Mouse (Mus musculus) skeletal muscle tissue, adult 2 months (tissue): ENCODE measurements around the gene Gif.

Experiments
- DNase-seq: peaks from one replicate; pipeline ENCODE4 v3.0.0-alpha.2; 2012; ENCODE audit warnings: low read depth, low spot score

Gif gene

DNA sequence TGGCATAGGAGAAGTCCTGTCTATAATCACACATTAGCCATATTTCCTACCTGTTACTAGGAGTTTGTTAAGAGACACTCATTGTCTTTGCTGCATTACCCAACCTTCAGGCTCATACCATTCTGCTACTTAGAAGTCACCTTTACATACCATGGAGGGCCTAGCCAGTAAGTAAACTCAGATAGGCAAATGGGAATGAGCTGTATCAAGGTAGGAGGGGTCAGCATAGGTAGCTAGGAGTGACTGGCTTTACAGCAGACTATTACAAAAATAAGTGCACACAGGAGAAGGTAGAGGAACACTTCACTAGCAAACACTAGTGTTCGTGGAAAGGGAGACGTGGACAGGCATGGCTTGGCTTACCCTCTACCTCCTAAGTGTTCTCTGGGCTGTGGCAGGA, at the start of gene Gif:
Gene Gif (plus strand): TSS at position 257 of the 400 bp plus-strand sequence.
- DNase-seq: no peak

DNA sequence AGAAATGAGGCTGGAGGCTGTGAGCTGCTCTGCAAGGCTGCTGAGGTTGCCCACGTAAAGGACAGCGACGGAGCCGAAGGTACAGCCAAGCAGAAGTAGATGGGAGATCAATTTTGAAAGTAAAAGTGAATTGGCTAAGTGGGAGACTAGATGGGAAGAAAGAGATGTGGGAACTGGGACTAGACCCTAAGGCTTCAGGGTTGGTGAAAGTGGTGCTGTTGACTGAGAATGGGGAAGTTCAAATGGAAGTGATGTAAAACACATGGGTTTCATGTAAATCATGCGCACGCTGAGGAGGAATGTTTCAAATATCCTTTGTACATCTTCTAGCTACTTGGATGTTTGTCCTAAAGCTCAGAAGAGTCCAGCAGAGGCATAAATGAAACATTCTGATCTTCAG, 49.0 kb upstream of the Gif start:
- no peak for DNase-seq

DNA sequence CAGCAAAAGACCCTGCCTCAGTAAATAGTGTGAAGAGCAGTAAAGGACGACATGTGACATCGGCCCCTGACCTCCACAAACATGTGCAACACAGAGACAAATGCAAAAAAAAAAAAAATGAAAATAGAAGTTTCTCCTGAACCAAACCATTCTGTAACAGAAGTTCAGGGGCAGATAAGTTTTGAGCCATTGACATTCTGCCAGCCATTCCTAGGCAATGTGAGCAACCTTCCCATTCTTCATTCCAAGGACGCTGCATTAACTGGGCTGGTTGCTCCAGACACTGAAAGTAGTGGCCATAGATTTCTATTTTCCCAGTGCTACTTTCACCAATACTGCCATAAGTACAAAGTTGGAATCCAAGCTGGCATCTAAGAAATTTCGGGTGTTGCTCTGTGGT, 34.9 kb upstream of the Gif start:
- DNase-seq: no peak

DNA sequence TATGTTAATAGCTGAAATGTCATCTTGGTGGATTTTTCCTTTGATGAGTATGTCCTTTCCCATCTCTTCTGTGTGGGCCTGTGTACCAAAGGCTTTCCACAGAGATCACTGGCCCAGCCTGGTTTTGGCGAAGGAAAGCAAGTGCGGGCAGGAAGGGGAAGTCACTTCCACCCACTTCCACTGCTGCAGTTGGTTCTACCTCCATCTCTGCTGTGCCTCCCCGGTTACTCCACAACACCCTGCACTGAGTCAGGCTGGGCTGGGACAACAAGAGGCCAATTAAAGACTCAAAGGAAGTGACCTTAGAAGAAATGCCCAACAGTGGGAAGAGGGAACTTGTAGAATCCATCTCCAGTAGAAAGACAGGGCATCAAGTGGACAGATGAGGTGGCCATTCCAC, 27.3 kb upstream of the Gif start:
- no peak for DNase-seq

DNA sequence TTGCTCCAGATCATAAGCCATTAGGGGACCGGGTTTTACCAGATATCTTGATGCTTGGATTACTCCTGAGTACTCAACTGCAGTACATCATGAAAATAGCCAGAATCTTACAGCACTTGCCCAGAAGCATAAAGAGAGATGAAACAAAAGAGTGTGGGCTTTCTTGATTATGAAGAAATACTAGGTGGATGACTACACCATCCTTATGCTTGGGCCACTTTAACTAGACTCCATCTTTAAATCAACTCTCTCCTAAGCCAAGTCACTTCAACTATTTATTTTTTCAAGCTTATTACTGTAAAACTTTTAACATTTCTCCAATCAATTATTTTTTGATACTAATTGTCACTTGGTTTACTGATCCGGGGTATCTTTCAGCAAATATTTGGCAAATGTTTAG, 23.5 kb upstream of the Gif start:
- DNase-seq: no peak

DNA sequence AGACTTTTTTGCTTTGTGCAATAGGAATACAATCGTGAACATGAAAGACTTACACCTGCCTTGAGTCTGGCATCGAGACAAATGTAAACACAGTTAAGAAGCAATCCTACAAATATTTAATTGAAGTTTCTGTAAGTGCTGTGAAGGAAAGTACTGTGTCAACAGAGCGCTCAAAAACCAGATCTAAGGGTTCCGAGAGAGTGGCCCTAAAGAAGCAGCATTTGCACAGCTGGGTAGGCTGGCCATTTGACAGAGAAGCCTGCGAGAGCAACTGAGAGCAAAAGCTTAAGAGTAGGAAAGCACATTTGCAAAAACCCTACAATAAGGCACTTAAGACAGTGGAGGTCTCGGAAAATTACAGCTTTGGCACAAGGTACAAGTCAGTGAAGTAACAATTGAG, 23.1 kb upstream of the Gif start:
- DNase-seq: no peak

DNA sequence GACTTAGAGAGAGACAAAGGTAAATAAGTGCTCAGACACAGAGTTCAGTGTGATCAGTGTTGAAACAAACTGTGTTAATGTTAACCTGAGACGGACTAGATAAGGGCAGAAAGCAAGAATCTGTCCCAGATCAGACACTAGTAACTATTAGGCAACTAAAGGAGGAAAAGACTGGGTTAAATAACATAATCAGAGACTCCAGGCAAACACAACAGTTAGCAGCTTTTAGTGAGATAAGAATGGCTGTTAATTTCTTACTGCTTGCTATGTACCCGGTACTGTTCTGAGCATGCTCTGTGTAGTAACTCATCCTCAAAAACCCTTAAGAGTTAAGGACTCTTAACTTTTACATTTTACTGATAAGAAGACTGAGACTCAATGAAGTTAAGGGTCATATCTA, 21.4 kb upstream of the Gif start:
- DNase-seq: no peak

DNA sequence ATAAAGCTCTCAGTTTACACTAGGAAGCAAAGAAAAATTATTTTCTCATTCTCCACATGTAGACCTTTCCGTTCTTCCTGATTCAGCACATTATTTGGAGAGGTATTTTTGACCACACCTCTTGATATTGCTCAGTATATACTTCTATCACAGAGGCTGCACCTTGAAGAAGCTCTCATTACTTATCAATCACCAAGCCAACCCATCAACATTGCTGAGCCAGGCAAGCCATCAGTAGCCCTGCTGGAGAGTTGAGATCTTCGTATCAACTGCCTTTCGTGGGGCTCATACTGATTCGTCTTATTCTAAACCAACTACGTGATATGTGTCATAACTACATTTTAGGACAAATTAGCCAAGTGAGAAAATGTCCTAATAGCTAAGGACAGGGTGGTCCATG, 20.1 kb upstream of the Gif start:
- no peak for DNase-seq

DNA sequence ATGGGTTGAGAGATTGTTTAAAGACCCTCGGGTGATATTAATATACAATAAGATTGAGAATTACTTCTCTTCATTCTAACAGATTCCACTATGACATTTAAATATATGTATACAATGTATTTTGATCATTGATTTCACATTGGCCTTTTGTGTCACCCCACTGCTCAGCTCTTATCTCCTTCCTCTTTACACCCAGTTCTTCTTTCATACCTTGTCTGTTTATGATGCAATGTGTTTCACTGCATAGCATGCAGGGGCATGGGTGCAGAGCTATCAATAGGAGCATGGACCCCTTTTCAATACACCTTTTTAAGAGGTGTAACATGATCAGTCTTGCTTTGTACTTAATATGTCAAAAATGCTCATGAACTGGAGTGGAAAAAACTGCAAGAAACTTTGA, 17.1 kb upstream of the Gif start:
- DNase-seq: no peak

DNA sequence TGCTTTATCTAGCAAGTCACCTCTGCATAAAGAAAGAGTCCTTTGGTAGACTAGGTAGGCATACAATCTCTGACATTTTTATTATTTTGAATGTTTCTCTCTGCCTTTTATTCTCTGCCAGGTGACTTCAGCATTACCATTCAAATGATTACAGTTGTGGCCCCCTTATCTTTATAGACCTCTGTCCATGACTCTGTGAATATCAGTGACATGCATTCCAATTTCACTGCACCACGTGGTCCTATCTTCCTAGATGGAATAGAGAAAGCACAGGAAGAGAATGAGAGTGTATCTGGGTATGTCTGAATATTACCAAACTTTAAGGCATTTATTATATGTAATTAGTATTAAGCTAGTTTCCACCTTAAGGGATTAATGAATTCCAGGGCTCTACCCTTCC, 10.9 kb upstream of the Gif start:
- DNase-seq: no peak

DNA sequence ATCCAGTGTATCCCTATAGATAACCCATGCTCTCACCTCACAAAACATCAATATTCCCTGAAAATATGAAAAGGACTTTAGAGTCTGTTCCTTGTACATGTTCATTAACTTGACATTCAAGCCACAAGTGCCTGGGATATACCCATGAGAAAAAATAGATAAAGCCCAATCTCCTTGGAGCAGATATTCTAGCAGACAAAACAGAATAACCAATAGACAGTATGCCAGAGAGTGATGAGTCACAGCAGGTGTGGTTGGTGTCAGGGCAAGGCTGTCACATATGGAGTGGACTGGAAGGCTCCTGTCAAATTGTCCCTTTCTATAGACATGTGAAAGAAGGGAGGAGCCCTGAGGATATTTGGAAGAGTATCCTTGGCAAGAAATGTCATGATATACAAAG, 1.7 kb upstream of the Gif start:
- no peak for DNase-seq

DNA sequence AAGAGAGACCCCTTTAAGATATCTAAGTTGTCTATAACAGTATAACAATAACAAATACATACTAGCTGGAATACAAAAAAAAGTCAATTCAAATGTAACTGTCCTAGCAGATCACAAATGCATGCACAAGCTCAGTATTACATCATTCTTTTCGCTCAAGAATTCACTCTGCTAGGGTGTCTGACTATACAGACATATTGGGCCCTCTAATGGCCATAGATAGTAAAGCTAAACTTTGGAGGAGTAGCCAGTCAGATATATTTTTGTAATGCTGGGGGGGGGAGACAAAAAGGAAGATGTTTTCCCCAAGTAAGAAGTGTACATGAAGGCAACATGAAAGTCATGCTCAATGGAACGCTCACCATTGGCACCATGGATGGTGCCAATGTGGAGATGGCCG, 17.7 kb downstream of the Gif start:
- no peak for DNase-seq

DNA sequence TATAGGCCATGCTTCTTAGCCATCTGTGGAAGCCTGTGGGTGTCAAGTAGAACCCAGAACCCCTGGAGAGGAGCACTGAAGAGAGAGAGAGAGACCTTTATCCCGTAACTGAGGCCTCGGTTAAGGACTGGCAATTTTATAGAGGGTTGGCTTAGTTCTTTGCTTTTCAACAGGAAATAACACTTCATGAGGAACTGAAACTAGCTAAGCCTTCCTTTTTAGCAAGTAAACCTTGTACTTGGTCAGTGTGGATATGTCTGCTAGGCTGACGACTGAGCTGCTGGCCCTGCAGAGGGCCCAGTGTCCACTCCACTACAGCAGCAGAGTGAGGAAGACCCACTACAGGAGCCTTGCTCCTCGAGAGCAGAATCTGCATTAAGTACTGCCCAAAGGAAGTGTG, 19.1 kb downstream of the Gif start:
- peak; percentile 12 for DNase-seq

DNA sequence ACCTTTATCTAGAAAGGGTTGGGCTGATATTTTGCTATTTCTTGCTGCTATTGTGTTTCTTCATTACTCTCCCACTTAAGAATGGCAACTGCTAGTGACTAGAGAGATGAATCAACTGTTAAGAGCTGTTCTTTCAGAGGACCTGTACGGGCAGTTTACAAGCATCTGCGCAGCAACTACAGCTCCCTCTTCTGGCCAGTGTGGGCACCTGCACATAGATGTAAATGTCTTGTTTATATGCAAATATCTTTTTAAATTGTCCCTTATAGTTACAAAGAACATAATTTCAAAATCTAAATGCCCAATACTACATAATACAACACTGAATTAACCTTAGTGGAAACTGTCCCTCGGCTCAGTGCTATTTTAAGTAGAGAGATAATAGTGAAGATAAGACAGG, 20.8 kb downstream of the Gif start:
- peak; percentile 21 for DNase-seq

DNA sequence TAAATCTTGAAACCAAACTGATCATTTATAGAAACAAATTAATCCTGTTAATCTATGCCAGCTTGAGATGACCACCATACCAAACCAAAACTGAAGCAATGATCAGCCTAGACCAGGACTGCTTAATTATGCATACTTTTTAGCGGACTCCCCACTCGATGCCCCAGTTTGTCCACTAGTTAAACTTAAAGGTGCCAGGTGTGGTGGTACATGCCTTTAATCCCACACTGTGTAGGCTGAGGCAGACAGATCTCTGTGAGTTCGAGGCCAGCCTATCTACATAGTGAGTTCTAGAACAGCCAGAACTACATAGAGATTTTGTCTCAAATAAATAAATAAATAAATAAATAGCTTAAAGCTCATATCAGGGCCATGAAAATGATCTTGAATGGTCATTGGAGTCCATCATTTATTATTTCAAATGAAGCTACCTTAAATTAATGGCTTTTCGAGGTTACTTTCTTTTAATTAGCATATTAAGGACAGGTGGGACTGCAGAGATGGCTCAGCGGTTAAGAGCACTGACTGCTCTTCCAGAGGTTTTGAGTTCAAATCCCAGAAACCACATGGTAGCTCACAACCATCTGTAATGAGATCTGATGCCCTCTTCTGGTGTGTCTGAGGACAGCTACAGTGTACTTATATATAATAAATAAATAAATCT, 22.0 kb downstream of the Gif start:
- DNase-seq: no peak

DNA sequence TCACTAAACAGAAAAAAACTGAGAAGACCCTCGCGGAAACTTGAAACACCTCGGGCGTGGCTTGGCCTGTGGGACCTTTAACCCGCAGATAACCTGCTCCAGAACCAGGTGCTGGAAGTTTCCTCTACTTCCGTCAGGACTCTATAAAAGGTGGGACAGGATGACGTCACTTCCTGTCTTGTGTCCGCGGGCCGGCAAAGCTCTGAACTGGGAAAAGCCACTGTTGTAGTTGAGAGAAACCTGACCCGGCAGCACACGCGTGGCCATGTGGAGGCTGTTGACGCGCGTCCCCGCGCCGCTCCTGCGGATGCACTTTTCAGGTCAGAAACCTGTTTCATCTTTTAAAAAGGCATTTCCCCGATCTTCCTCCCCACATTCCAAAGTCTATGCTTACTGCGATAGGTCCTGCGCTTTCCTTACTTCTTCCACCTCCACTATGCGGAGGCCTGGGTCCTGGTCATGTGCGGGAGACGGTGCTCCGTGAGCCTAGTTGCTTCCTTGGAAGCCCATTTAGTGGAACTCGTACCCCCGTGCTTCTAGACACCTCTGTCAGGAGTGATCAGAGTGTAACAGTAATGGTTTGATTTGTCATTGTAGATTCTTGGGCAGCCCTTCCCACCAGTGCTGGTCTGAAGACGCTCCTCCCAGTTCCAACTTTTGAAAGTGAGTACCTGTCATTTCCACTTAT, 23.0 kb downstream of the Gif start, which contains the start of gene Mrpl16:
Gene Mrpl16 (plus strand): TSS at position 187 of the 688 bp plus-strand sequence.
- DNase-seq: peak; percentile 90

DNA sequence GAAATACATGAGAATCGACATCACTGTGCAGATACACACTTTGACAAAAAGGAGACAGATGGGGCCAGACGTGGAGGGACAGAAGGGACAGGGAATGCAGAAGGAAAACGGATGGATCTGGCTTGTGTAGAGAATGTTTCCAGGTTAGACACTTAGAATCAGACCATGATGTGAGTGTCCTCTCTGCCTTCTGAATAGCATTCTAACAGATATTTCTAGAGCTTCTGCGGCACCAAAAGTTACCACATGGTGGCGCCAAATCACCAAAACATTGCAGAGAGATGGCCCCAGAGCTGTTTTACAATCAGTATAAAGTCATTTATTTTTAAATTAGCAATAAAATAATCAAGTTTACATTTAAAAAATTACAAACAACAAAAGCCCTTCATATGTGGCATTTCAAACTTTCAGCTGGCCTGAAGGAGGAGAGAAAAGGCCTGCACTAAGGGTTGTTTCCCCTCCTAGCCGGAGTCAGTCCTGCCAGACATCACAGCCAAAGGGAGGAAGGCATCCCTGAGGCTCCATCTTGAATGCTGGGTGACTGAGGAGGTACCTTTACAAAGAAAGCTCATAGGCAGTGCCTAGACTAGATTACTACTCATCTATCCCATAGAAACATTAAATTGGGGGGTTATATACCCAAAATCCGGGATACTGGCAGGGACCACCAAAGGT, 30.0 kb downstream of the Gif start:
- peak; percentile 11 for DNase-seq

DNA sequence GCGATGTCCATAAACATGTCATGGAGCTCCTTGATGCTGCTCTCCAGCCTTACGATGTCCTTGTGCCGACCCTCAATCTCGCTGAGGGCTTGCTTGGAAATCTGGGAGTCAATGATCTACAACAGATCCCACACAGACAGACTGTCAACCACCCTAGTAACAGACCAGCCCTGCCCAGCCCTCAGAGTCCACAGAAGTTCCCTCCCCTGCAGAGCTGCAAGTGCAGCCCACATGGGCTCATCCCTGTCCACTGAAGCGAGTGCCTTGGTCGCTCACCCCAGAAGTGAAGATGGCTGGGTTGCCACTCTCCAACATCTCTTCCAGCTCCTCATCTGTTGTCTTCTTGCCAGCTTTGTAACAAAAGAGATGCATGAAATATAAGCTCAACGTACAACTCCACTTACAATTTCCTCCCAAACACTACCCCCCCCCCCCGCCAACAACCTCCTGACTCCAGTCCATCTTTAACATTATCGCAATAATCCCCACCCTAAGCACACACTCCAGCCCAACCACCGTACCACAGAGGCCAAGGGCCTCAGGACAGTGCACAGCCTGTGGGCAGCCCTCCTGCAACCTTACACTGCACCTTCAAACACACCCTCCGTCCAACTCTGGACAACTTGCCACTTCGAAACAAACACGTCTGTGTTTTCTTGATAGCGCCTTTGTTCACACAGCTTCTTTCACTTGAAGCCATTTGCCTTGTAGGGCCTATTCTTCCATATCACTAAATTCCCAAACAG, 38.2 kb downstream of the Gif start:
- DNase-seq: no peak

DNA sequence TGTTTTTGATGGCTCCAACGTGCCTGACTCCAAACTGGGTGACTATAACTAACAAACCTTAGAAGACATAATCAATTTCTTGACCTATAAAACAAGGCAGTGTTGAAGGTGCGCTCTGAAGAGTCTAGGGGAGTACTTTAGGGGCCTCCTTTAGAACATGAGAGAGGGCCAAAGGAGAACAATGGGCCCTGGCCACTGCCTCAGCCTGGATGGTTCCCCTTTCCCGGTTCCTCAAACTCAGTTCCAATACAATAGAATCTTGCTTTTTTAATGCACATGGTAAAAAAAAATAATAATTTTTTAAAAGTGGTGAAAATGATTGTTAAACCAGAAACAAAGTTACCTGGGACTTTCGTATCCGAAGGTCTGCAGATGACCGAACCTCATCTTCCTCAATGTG, 40.5 kb downstream of the Gif start:
- DNase-seq: no peak

DNA sequence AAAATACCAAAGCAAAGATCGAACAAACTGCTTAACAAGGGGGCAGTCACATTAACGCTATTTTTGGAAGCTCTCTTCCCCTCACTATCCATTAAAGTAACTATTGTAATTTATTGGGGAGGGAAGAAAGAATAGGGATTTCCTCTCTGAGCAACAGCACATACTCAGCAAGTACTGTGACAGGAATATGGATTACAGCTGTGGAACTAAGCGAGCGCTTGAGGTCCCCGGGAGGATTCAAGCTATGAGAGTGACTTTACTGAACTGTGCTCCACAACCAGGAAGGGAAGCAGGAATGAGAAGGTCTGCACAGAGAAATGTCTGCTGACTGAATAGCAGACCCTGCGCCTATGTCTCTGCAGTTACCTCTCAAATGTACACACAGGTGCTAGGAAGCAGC, 41.5 kb downstream of the Gif start:
- DNase-seq: no peak

DNA sequence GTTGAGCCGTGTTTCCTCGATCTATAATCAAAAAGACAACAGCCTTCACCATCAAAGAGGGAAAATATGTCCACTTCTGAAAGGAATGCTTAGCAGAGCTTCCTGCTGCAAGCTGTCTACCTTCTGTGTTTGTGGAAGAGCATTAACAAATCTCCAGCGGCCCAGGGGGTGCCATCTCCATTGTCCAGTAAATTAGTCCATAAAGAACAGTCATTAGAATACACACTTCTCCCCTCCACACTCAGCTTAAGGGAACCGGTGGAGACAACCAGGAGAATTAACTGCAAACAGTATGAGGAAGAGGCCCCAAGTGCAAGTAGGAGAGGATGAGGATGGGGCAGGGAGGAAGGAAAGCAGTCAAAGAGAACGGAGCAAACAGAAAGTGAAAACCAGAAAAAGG, 44.5 kb downstream of the Gif start:
- DNase-seq: no peak

DNA sequence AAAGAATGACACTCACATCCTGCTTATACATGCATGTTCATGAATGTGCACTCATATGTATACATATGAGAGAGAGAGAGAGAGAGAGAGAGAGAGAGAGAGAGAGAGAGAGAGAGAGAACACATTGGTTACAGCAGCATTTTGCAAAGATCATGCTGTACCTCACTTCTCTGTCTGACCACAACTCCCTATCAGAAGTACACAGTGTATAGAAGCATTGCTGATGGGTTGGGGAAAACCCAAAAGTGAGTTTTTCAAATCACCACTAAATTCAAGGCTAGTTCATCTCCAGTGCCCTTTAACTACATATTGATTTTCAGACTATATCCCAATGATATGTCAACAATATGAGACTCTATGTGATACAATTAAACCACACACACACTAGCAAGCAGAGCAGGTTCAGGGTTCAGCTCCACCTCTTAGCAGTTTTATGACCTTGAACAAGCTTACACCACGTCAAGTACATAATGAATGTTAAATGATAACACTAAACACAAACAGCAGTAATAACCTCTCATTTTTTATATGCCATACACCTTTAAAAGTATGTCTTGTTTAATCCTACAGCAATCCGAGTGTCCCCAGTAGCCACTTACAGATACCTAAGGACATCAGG, 46.5 kb downstream of the Gif start:
- DNase-seq: no peak
